Mouse (Mus musculus) spleen, postnatal 14 days (tissue): ENCODE data around the gene Prkn.

Experiments
- DNase-seq, 2 experiments: peaks; one replicate each; pipeline ENCODE4 v3.0.0; 2021 to 2022; ENCODE audit warnings: low spot score in 2 of 2

The Prkn gene

DNA sequence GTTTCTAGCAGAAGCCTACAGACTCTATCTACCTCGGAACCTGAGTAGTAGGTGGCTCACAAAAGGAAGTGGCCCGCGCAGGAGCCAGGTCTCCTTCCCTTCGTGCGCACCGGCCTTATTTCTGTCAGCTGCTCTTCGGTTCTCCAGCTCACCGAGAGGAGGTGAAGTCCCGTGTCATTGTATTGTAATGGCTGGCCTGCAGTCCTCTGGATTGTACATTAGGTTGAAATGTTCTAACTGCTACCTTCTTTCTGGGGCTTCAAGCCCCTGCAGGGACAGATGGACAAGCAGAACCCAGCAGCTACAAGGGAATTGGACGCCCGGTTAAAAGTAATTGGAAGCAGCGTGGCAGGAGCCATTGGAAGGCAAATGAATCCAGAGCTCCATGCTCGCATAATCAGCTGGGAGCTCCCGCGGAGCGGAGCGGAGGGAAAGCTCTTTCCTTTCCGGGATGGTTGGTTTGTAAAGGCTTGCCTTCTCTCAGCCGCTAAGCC, 1072.7 kb downstream of the Prkn start:
- DNase-seq = no peak

DNA sequence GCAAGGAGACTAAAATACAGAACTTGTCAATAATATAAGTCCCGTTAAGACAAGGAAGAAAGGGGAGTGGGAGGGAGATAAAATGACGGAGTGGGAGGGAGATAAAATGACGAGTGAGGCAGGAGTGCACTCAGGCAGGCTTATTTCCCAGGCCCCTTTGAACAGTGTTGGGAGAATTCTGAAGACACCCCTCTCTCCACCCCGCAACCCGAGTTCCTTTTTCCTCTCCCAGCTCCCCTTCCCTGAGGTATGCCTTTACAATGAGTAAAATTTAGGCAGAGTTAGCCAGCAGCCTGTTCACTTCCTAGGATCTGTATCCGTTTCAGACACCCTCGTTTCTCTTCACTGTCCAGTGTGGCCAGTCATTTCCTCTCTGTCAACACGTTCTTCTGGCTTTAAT, 1073.4 kb downstream of the Prkn start:
- DNase-seq = no peak

DNA sequence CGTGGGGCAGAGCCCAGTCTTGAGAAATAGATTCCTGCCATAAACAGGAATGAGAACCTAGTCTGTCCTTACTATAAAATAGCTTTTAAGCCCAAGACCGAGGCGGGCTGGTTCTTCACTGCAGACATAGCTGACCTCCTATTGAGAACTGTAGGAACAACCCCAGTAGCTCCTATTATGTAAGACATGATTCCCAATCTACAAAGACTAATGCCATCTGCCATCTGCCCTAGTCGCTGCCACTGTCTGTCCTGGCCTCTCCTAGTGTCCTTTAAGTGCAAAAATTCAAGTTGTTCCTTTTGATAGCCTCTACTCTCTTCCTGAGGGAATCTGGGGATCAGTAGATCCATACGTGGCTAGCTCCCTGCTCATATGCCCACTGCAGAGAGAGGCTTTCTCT, 1074.3 kb downstream of the Prkn start:
- no peak for DNase-seq

DNA sequence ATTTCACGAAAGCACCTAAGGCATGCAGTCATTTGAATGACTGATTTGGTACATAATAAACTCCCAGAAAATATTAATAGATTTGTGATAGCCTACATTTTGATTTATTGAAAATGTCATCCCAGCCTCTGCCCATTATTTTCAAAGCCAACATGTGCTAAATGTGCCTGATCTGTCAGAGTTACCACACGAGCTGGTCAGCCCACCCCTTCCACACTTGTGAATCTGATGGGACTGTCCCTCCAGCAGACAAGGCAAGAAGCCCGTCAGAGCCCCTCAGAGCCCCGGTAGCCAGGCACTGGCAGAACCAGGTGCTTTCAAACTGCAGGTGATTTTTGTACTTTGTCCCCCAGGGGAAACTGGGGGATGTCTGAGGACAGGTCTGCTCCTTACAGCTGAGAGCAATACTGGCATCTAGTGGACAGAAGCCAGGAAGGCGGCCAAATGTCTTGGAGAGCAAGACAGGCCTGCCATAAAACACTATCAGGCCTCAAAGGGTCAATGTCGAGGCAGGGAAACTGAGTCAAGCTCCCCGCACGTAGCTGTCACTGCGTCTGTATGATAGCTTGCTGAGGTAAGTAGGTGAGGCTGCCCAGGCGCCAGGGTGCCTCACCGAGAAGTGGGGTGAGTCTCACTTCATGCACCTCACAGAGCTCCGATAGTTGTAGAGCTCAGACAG, 1078.1 kb downstream of the Prkn start:
- no peak for DNase-seq

DNA sequence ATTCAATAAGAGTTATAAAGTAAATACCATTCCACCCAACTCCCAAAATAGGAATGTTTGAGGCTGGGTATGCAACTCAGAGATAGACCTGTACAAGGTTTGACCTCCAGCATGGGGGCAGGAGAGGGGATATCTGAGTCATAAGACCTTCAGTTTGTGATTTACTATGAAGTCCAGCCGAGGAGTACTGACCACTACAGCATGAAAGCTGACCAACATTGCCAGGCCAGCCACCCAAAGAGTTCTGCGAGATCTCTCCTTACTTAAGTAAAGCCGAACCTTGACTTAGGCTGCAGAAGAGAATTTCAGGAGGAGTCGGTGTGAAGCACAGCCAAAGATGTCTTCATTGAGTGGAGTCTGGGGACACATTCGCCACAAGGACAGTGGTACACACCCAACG, 1079.4 kb downstream of the Prkn start:
- DNase-seq = no peak

DNA sequence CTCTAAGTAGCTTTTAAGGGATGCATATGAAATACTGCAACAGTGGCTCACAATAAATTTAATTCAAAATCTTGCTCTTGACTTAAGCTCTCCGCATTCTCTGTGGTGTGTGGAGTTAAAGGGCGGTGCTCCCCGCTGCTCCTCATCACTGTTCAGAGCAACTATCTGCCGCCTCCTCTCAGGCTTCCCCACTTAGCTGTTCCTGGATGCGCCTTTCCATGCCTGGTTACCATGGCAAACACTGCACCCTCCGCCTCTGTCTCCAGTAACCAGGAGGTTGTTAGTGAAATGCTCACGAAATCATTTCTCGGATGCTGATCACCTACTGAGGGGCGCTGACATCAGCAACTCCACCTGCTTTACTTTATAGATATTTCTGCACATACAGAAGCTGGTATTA, 1080.8 kb downstream of the Prkn start:
- no peak for DNase-seq

DNA sequence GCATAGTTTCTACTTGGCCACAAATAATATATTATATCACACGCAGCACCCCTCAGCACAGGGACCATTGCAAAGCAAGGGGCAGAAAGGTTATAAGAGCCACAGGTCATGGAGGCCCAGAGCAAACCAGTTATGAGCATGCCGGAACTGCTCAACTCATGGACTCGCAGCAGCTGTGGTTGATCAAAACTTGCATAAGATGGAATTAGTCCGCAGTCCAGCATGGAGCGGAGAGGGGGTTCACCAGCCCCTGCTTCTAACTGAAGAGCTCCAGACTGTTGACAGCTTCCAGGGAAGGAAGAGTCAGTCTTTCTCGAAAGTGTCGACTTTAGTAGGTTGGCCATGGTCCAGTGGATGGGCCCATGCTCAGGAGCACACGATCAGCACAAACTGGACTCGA, 1083.8 kb downstream of the Prkn start:
- no peak for DNase-seq

DNA sequence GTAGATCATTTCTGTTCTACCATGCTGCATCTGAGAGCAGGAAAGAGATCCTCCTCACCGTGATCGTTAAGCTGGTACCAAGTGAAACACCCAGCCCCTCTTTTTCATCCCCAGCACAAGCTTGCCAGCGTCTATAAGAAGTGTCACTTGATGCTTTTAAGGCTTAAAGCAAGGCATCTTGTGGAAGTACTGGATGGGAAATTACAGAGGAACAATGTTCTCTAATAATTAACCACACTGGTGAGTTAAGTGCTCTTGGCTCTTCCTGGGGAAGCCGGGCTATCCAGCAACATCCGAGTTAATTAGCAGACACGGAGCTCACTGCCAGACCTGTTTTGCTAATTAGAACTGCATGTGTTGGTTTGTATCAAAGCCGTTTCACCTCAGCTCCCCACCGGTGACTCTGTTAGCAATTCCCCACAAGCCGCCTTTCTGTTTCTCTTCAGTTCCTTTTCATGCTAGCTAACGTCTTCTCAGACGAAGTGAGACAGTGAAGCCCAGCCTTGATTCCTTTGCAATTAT, 1086.7 kb downstream of the Prkn start:
- DNase-seq = no peak

DNA sequence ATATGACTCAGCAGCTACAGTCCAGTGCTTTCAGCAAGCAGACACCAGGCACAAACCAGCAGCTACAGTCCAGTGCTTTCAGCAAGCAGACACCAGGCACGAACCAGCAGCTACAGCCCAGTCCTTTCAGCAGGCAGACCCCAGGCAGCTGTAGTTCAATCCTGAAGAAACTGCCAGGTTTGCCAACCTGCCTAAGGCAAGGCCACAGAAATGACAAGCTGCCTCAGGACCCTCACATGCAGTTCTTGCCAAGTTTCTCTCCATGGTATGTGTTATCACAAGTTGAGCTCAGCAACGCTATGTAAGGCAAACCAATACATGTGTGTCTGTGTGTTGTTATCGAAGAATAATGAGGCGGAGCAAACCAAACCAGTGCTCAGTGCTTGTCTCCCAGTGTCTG, 1091.5 kb downstream of the Prkn start:
- no peak for DNase-seq

DNA sequence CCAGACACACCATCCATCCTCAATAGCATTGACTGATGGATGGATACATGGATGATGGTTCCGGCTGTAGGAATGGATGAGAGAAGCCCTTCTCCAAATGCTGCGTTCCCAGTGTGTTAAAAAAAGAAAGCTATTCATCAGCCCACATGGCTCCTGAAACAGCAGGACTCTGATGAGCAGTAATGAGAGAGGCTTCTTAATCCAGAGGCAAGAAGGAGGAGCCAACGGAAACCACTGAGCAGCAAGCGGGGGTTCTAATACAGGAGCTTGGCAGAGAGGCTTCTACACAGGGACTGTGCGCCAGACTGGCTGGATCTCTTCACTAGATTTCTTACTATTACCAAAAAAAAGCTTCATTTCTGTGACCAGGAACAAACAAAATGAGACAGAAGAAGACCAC, 1093.6 kb downstream of the Prkn start:
- DNase-seq = no peak

DNA sequence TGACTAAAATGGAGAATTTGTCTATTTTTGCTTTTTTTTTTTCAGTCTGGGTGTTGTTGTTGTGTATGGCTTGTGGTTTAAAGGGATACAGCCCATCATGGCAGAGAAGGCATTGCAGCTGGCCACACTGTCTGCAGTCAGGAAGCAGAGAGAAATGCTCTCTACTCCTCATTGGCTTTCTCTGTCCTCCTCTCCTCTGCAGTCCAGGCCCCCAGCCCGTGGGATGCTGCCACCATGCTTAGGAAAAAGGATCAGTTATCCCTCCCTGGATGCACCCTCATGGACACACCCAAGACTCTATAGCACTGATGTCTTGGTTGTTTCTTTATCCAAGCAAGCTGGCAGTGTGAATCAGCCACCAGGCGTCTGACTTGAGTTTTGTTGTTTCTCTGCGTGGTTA, 1107.3 kb downstream of the Prkn start:
- no peak for DNase-seq

DNA sequence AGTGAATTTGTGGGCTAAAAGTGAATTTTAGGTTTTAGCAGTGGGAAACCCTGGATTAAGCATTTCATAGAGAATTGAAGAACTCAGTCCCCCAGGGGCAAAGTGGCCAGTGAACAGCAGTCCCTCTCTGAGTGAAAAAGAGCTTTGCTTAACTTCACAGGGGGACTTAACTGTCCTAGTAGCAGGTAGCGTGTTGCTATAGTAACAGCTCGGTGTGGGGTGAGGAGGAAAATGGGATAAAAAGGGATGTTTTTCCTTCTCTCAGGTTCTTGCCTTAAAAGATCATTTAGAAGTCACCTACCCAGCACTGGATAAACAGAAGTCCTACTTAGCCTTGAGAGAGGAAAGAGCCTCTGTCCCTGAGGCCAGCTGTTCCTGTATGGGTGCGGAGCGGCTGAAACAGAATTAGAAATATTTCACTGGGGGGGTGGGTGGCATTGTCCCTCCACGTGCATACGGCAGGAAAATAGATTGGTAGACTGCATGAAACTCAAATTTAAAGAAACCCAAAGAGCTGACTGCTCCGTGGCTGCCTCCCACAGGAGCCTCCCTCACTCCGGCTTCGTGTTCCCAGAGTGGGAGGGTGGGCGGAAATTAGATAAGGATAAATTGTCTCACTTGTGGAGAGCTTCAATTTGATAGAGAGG, 1109.5 kb downstream of the Prkn start:
- no peak for DNase-seq

DNA sequence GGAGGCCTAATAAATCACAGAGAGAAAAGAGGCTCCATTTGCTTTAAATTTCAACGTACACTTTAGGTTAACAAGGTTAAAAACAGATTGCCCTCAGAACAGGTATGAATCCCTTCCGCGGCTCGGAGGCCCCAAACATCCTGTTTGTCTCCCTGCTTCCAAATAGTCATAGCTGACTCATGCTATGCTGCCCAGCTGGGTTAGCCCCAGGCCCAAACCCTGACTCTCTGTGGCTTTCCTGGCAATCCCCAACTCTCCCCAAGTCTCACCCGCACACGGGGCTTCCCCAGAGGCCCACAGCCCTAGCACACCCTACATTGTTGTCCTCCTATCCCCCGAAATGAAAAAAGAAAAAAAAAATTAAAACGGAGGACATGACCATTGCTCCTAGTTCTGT, 1110.0 kb downstream of the Prkn start:
- DNase-seq = no peak

DNA sequence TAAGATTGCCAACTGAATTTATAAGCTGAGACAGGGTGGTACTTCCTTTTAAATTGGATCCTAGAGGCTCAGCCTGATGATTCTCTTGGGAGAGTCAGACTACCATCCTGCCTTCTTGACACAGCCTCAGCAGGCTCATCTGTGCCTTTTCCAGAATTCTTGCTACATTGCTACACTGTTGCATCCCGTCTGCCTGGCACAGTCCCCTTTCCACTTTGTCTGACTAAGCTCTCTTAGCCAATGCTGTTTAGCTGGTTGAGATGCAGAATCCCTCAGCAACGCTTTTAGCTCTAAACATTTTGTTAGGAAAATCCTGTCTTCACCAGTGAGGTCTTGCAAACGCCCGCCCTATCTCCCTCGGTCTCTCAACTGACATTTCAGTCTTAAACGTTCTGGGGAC, 1115.1 kb downstream of the Prkn start:
- DNase-seq = no peak

DNA sequence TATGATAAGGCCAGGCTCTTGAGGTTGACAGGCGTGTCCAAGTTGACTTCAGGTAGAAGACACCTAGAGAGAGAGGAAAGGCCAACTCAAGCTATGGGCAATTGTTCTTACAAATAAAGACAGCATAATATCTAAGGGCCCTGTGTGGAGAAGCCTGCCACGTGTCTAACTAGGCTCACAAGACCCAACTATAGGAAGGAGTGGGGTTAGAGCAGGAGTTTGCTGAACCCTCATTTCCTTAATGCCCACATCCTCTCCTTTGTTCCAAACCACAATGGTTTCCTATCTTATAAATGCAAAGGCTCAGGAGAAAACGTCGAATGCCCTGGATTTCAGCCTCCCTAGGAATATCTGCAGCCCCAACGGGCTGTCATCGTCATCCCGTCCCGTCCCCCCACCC, 1120.3 kb downstream of the Prkn start:
- DNase-seq = no peak

DNA sequence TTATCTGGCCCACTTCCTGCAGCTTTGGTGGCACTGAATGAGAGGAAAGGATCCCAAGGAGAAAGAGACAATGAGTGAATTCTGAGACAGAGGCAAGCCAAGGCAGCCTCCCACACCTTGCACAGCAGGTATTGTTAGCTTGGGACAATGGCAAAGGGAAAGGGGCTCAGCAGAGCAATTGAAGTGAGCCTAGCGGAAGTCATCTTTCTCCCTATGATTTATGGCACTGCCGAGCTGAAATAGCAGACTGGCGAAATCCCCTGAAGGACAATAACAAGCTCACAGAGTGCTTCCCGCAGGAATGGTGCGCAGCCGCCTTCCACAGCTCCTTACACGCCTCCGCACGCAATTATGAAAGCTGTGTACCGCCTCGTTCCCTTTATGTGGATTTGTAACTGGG, 1122.6 kb downstream of the Prkn start:
- DNase-seq = no peak

DNA sequence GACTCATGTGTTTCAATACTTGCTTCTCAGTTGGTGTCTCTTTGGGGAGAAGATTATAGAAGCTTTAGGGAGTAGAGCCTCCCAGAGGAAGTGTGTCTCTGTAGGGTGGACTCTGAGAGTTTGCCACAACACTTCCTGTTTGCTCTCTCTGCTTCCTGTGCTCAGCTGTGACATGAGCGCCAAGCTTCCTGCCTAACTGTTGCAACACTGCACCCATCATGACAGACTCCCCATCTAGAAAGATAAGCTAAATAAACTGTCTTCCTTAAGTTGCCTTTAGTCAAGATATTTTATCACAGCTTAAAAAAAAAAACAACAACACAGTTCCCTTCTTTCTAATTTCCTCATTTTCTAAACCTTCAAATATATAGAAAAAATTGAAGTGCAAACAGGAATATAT, 1130.0 kb downstream of the Prkn start:
- DNase-seq = no peak

DNA sequence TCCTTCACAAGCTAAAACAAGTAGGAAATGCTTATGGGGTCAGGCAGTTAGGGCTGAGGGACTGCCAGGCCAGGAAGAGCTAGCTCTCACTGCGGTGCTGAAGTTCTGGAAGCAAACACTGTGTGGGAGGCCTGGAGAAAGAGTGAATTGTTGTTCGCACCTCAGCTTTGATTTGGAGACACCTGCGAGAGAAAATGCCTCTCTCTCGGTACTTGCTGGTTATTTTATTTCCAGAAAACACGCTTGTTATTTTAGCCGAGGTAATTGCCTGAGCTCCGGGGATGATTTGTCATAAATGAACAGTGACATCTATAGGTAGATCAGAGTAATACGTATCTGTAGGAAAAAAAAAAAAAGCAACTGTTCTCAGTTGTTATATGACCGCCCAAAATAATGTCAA, 1132.4 kb downstream of the Prkn start:
- no peak for DNase-seq

DNA sequence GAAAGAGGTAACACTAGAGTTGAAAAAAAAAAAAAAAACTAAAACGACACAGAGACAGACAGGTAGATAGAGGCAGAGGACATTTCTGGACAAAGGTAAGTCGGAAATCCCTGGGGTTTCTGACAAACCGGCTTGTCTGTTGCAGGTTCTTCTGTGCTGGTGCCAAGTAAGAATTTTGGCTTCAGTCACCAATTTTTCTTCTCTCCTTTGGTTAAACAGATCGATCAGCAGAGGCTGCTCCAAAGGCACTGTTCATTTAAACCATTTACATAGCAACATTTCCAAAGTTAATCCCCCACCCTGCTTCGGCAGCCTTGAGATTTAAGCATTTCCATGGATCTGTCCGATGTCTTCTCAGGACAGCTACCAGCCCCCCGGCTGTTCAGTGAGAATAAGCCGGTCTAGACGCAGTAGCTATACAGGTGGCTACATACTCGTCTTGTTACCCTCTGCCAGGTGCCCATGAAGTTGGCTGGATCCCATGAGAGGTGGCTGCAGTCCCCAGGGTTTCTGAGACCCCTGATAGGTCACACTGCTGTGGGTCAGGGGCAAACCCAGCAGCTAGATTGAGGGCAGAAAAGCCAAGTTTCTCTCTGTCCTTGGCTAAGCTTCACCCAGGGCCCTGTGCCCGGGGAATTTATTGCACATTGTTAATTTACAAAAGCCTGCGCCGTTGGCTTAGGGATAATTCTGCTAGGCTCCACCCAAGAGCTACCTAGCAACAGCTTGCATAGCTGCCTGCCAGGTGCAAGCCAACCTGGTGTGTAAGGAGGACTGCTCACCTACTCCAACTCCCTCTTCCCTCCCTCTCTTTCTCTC, 1133.0 kb downstream of the Prkn start:
- no peak for DNase-seq

DNA sequence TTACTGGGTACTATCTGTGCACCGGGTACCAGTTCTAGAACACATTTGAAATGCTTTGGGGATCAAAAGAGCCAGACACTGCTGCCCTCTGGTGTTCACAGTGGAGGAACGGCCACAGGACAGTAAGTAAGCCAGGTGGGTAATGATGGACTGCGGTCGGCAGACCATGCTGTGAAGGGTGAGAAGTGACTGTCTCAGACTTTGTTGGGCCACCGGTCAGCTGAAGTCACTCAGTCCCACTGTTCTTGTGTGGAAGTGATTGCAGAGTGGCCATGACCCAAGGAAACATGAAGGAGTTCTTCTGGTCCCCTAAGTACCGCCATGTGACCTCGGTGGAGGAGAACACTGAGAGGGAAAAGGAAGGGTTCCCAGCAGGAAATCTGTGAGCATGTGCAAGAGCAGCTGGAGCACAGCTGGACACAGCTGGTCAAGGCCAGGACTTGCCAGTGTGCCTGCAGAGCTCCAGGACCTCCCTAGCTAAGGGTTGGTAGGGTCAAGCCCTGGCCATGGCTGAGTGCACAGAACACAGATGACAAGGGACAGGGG, 1135.0 kb downstream of the Prkn start:
- no peak for DNase-seq

DNA sequence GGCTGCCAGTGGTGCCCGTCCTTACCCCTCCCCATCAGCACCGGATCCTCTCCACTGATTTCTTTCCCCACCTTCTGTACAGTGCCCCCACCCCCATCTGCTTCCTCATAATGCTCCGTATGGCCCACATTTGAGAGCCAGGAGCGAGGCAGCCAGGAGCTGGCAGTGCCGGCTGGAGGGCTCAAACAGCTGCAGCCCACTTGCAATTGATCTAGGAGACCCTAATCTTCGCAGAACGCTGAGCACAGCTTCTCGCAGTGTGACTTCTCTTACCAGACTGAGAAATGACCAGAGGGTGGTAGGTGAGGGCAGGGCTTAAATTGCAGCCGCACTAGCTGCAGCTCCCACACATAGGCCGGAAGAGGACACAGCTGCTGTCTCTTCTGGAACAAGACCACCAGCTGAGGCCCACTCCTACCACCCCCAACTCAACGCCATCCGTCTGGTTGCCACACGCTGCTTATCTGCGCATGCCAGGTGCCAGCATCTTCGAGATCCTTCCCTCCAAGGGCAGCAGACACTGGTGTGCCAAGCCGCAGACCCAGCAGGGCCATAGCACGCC, 1138.2 kb downstream of the Prkn start:
- DNase-seq = no peak

DNA sequence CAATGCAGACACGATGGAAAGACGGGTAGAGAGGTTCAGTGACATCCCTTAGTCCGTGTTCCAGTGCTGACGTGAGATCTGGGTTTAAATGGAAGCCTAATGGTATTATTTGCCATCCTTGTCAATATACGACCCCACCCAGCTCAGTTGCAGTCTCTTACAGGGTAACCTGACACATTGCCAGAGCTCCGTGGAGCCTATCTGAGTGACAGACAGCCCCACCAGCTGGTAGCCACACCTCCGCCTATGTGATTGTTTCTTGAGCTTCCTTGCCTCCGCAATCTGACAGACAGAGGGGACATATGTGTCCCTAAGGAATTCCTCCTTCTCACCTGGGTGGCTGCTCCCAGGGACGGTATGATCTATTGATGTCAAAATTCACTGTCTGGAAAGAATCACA, 1141.5 kb downstream of the Prkn start:
- DNase-seq = no peak
